Mouse (Mus musculus) colon, adult 2 months (tissue): ENCODE data around the gene Magea2. TPM values are rescaled to one million over a fixed set of nuclear protein-coding genes. Genes with fewer than 3 reads are reported as not detected.

ENCODE experiments used
- polyA plus RNA-seq: library from polyadenylated mRNA; depleted of rRNA; stranded (reverse); fragments of >200 nt; gene quantifications from 2 replicates; pipeline ENCODE4 v1.2.3, GENCODE M21; 2012; rRNA removed

The Magea2 gene
- not detected in 2 replicates for polyA plus RNA-seq

DNA sequence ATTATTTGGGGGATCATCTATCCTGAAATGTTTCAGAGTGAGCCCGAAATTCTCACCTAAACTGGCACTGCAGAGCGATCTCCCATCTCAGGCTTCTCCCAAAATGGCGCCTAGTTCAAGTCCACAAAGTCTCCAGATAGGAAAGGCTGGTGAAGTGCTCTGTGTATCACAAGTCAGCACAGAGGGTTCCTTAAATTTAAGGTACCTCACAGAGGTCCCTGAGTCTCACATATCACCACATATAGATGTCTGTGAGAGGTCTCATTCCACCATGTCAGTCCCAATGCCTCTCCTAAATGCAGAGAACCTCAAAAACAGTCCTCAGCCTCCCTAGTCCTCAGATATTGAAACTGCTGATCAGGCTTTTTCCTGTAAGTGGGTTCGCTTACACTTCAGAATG, at the start of gene Magea2:
Magea2 (minus strand) TSS at position 101 of the 400 bp plus-strand sequence.

DNA sequence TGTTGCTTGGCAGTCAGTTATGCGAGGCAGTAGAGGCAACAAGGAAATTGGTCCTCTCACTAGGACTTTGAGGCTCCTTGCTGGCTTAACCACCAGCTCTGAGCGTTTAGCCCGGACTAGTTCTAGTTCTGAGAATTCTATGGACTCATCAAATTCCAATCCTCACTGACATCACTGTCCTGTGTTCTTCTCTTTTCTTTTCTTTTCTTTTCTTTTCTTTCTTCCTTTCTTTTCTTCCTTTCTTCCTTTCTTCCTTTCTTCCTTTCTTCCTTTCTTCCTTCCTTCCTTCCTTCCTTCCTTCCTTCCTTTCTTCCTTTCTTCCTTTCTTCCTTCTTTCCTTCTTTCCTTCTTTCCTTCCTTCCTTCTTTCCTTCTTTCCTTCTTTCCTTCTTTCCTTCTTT, 34.8 kb upstream of the Magea2 start, which contains the start of gene Cldn34b2:
Cldn34b2 (minus strand) TSS at position 101 of the 400 bp plus-strand sequence.

DNA sequence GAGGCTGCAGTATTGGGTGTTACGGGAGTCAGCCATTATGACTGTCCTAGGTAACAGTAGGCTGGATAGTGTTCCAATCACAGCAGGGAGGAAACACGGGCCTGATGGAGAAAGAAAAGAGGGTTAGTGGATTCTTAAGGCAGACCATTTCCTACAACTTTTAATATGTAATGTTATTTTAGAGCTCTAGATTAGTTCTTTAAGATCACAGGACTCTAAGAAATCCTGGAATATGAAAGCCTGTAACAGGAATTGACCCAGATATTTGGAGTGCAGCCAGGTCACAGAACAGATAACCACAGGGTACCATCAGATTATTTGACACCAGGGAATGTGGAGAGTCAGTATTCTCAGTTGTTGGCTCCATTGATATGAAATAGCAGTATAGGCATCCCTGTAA, 3.8 kb downstream of the Magea2 start, which contains the start of gene Magea1:
Magea1 (minus strand) TSS at position 101 of the 400 bp plus-strand sequence.

DNA sequence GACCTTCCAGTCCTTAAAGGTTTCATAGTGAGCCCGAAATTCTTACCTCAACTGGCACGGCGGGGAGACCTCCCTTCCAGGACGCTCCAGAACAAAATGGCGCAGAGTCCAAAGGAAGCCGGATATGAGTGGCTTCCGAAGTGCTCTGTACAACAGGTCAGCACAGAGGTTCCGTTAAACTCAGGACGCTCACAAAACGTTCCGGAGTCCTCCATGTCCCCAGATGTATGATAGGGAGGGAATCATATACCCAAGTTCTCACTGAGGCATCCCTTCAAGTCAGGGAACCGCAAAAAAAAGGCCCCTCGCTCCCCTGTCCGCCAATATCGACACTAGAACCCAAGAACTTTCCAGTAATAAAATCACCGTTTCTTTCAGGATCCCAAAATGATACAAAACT, 30.4 kb downstream of the Magea2 start, which contains the start of gene Magea5:
Magea5 (minus strand) TSS at position 101 of the 400 bp plus-strand sequence.

GRCm38 (mm10) chrX:154995750-154996149, 97.7 kb downstream of the Magea2 start, which contains the start of gene Magea8:
Gene Magea8 (minus strand): TSS chrX:154995850.

Other genes with a start within 250 kb of the Magea2 start
- gene Cldn34b1, start 203.4 kb downstream of the Magea2 start, polyA plus RNA-seq, result not detected in 2 replicates
- not detected in 2 replicates for gene Magea6, start 157.7 kb downstream of the Magea2 start, polyA plus RNA-seq
- gene Magea3, start 144.2 kb downstream of the Magea2 start, polyA plus RNA-seq, result not detected in 2 replicates
- not detected in 2 replicates for gene Magea8, start 97.8 kb downstream of the Magea2 start, polyA plus RNA-seq
- gene Magea5, start 30.5 kb downstream of the Magea2 start, polyA plus RNA-seq, result not detected in 2 replicates
- not detected in 2 replicates for gene Magea1, start 3.9 kb downstream of the Magea2 start, polyA plus RNA-seq
- not detected in 2 replicates for gene Cldn34b2, start 34.7 kb upstream of the Magea2 start, polyA plus RNA-seq
- gene Sat1, start 122.8 kb upstream of the Magea2 start, polyA plus RNA-seq, result 26.3 and 34.8 TPM in 2 replicates
- 6.7 and 6.9 TPM in 2 replicates for gene Acot9, start 168.8 kb upstream of the Magea2 start, polyA plus RNA-seq
- 52.0 and 54.5 TPM in 2 replicates for gene Prdx4, start 247.1 kb upstream of the Magea2 start, polyA plus RNA-seq